Mouse (Mus musculus) olfactory bulb, adult 2 months (tissue): ENCODE measurements around the gene AU018091.

Experiments used
- CTCF ChIP-seq: fragments of 200-500 bp; IDR thresholded peaks from 2 replicates; pipeline ENCODE4 v1.5.1; 2012; ENCODE audit warnings: low read depth, mild to moderate bottlenecking, low read length, moderate library complexity; ENCODE audit not compliant: insufficient read depth
- POLR2A ChIP-seq: fragments of 200-500 bp; IDR thresholded peaks from 2 replicates; pipeline ENCODE4 v1.6.1; 2012; ENCODE audit warnings: mild to moderate bottlenecking, low read depth, low read length, moderate library complexity; ENCODE audit not compliant: insufficient read depth

DNA sequence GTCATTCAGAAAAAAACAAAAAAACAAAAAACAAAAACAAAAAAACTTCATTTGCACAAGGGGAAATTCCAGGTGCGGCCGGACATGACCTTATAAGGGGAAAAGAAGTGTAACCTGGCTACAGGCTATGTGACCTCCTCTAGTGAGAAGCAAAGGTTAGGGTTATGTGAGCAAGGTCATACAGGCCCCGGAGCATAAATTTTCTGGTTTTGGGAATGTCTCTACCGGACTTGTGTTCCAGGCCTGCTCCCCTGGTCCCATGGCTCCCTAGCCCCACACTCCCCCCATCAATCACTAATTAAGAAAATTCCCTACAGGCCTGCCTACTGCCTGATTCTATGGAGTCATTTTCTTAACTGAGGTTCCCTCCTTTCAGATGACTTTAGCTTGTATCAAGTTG lies 2.7 kb downstream of the AU018091 start:
- no peak for TF ChIP-seq POLR2A
- TF ChIP-seq CTCF, result no peak
